Mouse (Mus musculus): ENCODE results near the gene Zc3h7b.

Zc3h7b gene

DNA sequence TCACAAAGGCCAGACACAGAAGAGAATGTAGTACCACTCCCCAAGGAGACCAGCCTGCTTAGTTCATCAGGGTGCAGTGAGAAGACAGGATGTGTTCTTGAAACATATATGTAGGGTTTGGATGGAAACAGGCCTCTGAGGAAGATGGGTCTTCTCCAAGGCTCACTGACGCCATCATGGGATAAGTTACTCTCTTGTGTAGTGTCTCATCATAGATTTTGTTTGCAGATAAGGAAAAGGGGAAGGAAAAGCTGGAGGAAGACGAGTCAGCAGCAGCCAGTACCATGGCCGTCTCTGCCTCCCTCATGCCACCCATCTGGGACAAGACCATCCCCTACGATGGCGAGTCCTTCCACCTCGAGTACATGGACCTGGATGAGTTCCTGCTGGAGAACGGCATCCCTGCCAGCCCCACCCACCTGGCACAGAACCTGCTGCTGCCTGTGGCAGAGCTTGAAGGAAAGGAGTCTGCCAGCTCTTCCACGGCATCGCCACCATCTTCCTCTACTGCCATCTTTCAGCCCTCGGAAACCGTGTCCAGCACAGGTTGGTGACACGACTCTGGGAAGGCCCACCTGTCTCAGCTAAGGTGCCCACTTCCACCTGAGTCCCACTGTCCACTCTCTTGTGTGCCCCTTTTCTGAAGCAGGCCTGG, 70.0 kb downstream of the Zc3h7b start:
- in situ Hi-C loops (cut with MboI, MseI), result no loop called here

DNA sequence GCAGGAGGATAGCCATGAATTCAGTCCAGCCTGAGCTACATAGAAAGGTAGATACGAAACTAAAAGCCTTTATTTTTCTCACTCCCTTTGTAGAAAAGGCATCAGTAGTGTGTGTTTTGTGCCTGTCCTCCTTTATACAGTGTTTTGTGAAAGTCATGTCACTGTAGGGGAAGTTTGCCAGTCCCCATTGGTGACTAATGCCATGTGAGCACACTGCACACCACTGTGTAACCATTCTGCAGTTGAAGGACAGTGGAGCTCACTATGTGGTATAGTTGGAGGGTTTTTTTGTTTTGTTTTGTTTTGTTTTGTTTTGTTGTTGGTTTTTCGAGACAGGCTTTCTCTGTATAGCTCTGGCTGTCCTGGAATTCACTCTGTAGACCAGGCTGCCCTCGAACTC, 73.5 kb downstream of the Zc3h7b start:
- in situ Hi-C loops (cut with MboI, MseI), result no loop called here

DNA sequence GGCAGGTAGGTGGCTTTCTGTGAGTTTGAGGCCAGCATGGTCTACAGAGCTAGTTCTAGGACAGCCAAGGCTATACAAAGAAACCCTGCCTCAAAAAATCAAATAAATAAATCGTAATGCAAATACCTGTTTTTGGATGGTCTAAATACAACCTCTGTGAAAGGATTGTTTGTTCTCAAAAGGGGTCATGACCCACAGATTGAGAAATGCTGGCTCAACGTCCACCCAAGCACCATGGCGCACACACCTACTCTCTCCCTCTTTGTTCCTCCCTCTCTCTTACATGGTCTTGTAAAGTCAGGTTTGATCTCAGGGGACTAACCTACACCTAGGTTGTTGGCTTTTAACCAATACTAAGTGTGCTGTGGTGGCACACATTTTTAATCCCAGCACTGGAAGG, 77.8 kb downstream of the Zc3h7b start:
- in situ Hi-C loops (cut with MboI, MseI), result no loop called here

DNA sequence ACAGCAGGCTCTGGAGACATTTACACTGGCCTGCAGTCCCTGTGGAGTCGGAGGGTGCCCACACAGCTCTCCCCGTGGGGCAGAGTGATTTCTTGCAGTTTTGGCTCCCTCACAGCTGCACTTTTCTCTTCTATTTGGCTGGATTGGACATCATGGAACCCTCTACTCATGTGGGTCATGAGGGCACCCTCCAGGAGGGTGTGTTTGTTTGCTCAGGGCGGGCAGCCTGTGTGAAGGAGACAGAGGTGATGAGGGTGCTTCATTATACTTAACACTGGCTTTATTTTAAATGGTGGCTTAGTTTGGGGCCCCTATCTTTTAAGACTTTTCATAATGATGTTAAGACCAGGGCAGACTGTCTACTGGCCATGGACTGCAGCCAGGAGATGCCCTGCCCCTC, 80.0 kb downstream of the Zc3h7b start:
- in situ Hi-C loops (cut with MboI, MseI), result no loop called here

DNA sequence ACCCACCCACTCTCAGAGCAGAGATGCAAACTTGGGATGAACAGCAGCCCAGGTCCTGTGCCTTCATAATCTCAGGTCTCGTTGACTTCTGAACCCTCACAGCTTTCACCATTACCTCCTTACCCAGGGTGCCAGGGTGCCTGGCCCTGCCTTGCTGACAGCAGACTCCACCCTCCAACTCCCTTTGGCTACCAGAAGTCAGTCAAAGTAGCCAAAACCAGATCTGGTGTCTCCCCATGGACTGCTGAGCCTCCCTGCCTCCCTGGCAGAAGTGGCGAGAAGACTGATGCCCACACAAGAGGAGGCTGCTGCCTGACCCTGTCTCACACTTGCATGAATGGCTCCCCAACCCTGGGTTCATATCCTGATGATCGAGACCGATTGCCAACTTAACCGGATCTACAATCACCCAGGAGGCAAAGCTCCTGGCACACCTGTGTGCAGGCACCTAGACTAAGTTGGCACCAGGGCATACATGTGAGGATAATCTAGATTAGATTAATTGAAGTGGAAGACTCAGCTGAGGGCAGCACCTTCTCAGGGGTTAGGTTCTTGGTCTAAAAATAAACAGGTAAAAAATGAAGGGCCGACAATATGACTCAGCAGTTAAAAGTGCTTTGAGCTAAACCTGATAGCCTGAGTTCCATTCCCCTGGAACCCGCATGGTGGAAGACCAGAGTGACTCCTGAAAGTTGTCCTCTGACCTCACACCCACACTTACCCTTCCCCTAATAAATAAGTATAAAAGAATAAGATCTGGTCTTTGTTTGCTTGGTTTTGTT, 83.8 kb downstream of the Zc3h7b start:
- in situ Hi-C loops (cut with MboI, MseI), result no loop called here

DNA sequence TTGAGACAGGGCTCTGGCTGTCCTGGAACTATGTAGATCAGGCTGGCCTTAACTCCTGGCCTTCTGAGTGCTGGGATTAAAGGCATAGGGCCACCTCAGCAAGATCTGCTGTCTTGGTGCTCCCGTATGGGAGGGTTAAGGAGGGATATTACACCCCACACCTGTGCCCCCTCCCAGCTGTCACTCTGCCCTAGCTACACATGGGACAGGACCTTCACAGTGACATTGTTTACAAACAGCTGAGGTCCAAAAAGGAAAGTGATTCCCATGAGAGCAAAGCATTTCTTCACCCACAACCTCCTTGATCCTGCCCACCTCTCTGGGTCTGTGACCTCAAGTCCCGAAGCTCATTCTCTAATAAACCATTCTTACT, 84.3 kb downstream of the Zc3h7b start:
- in situ Hi-C loops (cut with MboI, MseI), result no loop called here

DNA sequence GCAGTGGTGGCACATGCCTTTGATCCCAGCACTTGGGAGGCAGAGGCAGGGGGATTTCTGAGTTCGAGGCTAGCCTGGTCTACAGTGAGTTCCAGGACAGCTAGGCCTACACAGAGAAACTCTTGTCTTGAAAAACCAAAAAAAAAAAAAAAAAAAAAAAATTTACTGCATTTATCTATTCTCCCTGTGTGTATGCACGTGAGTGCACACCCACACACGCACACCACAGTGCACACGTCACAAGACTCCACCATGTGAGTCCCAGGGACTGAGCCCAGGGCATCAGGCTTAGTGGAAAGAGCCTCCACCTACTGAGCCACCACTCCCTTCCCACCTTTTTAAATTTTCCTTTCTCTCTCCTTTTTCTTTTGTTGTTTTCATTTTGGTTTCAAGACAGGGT, 85.7 kb downstream of the Zc3h7b start:
- in situ Hi-C loops (cut with MboI, MseI), result loop anchor here (5.0 kb wide), 1 partner anchor 77 kb away; no protein-coding TSS in a partner anchor

DNA sequence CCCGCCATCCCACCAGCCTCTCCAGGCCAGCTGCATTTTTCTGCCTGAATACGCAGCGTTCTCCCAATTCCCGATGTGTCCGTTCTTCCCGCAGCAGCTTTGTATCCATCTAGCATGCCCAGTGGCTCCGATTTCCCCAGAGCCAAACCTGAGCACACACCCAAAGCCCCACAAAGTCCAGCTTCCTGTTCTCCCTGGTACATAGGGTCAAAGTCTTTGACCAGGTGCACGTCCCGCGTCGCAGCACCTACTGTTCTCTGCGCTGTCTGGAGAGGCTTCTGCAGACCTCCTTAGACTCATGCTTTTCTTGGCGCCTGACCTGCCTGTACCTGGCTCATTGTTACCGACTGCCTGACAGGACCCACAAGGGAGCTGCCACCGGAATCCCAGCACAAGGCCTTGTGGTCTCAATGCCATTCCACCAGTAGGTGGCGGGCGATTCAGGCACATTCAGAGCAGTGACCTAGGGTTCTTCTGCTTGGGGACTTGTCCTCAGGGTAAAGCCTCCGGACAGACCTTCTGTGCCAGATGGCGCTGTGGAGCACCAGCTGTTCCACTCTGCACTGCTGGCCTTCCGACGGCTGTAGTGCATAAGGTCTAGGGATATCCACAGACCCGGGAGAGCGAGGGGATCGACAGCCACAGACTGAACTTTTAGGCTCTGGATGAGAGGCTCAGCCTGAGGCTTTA, 86.4 kb downstream of the Zc3h7b start:
- in situ Hi-C loops (cut with MboI, MseI), result loop anchor here (5.0 kb wide), 1 partner anchor 76 kb away; no protein-coding TSS in a partner anchor

DNA sequence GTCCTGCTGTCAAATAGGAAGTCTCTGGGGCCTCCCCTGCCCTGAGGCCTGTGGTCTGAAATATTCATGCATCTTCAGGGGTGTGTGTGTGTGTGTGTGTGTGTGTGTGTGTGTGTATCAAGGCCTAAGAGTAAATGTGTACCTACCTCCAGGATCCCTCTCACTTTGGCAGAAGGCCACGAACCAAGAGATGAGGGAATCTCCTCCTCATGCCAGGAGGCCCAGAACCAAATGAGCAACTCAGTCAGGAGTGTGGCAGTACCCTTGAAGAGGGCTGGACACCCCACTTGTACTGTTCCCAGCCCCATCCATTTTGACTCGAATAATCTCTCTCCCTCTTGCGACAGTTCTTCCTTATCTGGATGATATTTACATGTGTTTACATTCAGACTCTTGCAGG, 87.4 kb downstream of the Zc3h7b start:
- in situ Hi-C loops (cut with MboI, MseI), result loop anchor here (5.0 kb wide), 1 partner anchor 75 kb away; no protein-coding TSS in a partner anchor

DNA sequence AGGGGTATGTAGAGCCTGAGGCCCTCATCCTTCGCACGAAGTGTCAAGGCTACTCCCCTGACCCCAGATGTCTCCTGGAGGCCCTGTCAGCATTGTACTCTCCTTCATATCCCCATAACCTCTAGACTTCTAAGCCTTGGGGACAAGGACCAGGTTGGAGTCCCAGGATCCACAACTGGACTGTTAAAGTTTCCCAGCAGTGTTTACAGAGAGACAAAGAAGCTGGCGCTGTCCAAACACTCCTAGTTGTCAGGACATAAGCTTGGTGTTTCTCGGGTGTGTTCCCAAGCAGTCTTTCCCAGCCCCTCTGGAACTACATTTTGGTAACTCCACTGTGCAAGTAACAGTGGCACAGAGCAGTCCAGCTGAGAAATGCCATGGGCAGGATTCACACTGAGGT, 88.6 kb downstream of the Zc3h7b start:
- in situ Hi-C loops (cut with MboI, MseI), result loop anchor here (5.0 kb wide), 1 partner anchor 74 kb away; no protein-coding TSS in a partner anchor

DNA sequence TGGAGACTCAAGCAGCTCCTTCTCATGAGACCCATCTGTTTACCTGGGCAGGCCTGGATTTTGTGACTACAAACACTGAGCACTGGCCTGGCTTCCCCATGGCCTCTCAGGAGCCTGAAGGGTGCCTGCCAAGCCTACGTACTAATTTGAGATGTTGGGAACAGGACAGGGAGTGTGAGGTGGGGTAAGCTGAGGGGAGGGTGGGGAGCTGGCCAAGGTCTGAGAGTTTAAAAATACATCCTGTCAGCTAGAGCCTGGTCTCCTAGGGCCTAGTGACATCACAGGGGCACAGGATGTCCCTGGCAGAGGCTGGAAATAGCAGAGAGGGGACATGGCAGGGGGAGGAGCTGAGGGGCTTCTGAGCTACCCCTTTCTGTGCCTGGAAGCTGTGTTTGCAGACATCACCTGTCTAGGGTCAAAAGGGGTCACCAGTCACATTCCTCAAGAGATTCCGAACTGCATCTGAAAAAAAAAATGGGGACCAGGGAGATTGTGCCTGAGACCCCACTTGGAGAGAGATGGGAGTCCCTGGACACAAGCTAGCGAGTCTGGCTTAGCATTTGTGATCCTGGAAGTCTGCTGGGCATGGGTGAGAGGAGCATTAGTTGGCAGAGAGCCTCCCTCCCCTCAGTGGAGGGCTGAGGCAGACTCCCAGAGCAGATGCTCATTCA, 89.4 kb downstream of the Zc3h7b start:
- in situ Hi-C loops (cut with MboI, MseI), result loop anchor here (5.0 kb wide), 1 partner anchor 73 kb away; no protein-coding TSS in a partner anchor

DNA sequence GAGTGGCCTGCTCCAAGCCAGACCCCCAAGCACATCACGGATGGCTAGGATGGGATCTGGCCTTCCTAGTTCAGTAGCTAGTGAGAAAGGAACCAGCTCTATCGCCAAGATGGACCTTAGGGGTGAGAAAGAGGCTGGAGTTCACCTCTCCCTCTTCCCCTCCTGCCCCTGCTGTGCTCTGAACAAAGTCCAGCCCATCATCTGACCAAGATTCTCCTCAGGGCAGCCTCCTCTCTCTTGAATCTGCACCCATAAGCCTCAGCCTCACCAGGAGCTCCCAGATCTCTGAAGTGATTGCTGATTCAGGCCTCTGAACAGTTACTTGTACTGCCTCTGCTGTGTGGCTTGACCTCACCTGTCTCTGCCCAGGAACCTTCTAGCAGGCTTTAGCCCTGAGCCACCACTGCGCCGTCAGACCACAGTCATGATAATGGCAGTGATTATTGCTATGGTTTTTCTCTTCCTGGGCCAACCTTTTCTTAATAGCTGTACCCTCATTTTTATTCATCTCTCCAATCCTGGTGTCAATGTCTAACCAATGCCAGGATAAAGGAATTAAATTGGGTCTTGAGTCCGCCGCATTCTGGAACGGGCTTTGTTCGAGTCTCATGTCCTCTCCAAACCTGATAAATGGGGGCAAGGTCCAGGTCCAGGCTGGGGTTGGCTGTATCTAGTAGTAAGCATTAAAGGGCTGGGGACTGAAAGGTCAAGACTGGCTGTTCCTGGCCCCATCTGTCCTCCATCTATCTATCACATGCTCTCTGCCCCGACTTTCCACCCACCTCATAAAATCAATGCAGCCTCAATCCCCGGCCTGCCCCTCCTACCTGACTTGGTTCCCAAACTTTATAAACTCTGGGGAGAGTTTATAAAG, 90.4 kb downstream of the Zc3h7b start:
- in situ Hi-C loops (cut with MboI, MseI), result no loop called here

DNA sequence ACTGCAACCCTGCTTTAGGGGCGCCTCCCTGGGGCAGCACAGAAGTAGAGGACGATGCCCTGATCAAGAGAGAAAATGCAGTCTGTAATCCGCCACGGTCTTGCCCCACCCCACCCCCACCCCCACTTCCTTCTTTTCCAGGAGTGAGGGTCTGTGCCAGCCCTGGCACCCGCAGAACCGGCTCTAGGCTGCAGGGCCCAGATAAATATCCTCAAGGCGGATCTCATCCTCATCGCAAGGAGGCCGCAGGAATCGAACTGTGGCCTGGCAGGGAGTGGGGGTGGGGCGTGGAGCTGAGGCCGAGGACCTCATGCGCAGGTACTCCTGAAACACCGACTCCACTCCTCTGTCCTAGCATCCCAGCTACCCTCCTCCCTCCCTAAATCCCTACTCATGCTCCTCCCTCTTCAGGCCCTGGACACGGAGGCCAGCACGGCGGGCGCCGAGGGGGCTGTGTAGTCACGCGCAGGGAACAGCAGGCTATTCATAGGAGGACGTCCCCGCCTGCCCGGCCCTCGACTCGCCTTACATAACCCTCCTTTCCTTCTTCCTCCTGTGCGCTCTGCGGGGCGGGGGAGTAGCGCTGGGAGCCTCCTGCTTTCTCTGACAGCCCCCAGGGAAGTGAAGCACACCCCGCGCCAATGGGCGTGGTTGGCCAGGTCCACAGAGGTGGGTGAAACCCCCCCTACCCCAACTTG, 91.4 kb downstream of the Zc3h7b start:
- in situ Hi-C loops (cut with MboI, MseI), result no loop called here

DNA sequence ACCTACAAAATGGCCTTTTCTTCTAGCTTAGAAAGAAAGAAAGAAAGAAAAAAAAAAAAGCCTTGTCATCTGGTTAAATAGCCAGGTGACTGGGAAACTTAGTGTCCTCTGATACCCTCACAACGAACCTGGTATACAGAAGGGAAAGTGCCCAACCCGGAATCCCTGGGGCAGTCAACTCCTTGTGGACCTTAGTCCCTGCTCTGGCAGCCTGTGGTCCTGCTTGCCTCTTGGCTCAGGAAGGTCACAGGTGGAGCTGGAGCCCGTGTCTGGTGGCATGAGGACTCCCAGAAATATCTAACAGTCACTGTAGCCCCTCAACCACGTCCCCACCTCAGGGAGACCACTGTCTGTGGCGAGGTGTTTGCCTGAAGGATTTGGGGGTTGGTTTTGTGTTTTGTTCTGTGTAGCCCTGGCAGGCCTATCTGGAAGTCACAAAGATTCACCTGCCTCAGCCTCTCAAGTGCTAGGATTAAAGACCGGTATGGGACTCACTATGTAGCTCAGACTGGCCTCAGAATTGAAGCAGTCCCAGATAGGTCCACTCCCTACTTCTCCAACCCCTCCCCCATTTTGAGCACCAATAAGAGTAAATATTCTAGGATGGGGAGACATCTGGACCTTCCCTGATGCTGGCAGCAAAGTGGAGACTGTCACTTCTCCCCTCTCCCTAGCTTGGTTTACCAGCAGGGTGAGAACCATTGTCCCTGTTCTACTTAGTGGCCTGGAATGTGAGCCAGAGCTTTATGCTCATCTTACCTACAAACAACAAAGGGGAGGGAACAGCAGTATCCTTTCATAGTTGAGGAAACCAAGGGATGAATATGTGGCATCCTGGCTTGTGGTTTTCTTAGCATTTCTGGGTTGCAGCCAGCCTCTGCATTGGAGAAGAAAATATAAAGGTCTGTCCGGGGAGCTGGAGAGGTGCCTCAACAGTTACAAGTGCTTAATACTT, 92.4 kb downstream of the Zc3h7b start:
- in situ Hi-C loops (cut with MboI, MseI), result no loop called here

DNA sequence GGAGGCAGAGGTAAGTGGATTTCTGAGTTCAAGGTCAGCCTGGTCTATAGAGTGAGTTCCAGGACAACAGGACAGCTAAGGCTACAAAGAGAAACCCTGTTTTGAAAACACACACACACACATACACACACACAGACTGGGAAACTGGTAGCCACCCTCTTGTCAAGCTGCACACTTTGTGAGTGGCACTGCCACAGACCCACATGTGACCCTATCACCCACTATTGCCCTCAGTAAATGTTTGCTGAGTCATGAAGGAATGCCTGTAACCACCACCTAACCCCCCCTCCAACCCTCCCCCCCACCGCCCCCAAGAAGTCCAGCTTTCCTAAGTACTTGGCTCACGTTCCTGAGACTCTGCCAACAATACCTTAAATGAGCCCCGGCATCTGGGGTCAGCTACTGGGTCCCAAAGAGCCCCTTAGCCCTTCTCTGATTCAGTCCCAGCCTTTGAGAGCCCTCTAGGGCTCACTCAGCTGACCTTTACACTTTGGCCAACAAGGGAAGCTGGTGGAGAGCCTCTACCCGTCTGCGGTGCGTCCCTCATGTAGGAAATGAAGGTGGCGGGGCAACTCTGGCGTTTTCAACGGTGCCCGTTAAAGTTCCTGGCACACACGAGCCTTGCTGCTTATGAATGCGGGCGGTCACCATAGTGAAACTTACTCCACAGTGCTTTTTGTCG, 93.8 kb downstream of the Zc3h7b start:
- in situ Hi-C loops (cut with MboI, MseI), result no loop called here

DNA sequence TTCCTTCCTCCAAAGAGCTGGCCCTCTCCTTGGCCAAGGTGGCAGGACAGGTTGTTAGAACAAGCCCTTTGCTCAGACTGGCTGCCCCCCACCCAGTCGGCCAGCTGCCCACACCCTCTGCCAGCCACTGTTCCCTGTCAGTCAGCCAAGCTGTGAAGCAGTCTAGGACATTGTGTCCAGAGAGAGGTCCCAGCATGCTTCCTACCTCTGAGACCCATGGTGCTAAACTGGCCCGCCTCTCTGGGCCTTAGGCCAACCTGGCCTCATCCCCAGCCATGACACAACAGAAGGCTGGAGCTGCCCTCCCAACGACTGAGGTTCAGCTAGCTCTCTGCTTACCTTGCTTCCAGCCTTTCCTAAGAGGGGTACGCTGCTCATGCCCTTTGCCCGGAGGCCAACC, 94.8 kb downstream of the Zc3h7b start:
- in situ Hi-C loops (cut with MboI, MseI), result no loop called here

DNA sequence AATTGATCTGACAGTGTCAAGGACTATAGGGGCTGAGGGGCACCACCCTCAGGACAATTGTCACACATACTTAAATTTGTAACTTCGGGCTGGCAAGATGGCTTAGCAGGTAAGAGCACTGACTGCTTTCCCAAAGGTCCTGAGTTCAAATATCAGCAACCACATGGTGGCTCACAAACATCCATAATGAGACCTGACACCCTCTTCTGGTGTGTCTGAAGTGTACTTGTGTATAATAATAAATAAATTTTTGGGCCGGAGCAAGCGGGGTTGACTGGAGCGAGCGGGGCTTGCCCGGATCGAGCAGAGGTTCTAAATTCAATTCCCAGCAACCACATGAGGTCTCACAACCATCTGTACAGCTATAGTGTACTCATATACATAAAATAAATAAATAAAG, 95.4 kb downstream of the Zc3h7b start:
- in situ Hi-C loops (cut with MboI, MseI), result no loop called here

DNA sequence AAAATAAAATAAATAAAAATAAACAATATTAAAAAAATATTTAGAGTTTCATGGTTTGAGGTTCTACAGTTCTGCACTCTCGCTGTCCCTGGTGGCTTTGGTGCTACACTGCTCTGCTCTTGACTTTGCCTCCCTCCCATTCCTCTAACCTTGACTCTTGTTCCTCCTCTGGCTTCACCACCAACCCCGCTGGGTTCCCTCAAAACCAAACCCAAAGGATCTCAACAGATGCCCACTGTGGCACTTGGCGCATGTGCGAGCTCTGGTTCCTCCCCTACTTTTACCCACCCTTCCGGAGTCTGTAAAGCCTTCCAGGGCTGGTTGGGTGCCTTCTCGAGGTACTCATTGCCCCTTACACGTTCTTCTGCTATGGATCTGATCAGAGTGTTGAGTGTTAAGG, 97.4 kb downstream of the Zc3h7b start:
- in situ Hi-C loops (cut with MboI, MseI), result no loop called here
